Mouse (Mus musculus): ENCODE data around the gene Zfp799. TPM values are rescaled to one million over a fixed set of nuclear protein-coding genes. Genes with fewer than 3 reads are reported as not detected.

The Zfp799 gene
- polyA plus RNA-seq (2017; shearing (Covaris generic)) = 5.2 TPM

GRCm38 (mm10) chr17:32829540-32830417, at the start of gene Zfp799:
Zfp799 (minus strand) TSS chr17:32830261.

DNA sequence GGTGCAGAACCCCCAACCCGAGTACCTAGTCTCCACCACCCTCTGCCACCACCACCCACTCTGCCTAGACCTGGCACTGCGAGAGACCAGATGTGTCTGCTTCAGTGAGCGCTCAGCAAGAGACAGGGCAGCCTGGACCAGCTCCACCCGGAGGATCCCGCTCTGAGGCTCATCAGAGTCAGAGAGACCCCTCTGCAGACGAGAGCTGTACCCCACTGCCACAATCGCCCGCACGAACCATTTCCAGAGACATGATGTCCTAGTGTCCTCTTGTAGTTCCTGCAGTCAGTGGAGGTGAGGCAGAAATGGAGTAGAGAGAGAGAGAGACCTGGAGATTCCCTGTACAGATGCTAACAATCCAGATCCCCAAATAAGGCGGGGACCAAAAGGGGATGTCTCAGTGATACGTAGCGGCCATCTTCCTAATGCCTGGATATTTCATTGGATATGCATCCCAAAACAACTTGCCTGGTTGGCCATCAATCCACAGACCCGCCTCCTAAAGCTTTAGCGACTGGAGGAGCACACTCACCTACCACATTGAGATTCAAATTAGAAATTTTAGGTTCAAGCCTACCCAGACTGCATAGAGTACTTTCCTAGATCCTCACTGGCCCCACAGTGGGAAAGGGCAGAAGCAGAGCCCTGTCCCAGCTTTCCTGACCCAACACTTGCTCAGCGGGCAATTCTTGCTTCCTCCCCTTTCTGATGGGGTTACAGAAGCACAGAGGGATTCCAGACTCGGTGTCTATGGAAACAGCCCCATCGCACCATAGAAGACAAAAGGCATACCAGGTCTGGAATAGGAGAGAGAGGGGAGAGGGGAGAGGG, 20.3 kb downstream of the Zfp799 start, which contains the start of gene Zfp811:
Zfp811 (minus strand) TSS at position 388 of the 831 bp plus-strand sequence.

DNA sequence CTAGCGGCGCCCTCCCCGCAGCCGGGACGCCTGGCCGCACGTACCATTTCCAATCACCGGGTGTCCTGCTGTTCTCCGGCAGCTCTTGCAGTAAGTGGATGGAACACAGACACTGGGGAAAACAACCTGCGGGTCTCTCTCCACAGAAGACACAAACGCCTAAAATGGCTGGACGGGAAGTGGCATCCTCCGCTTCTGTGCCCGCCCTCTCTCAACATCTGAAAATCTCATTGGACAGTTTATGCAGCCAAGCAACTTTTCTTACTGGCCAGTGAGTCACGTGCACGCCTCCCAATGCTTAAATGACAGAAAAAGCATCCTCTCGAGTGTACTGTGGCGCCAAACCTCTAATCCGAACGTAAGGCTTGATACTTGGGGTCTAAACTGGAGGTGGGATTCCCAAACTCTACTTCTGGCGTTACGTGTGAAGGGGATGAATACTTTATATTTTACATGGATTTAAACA, 41.9 kb downstream of the Zfp799 start, which contains the start of gene Zfp871:
Zfp871 (minus strand) TSS at position 194 of the 466 bp plus-strand sequence.

Other genes with a start within 250 kb of the Zfp799 start
- gene Cyp4f37, start 209.0 kb downstream of the Zfp799 start, polyA plus RNA-seq (2017; shearing (Covaris generic)) = not detected
- not detected for gene Cyp4f40, start 171.4 kb downstream of the Zfp799 start, polyA plus RNA-seq (2017; shearing (Covaris generic))
- gene Cyp4f15, start 144.6 kb downstream of the Zfp799 start, polyA plus RNA-seq (2017; shearing (Covaris generic)) = not detected
- 34.4 TPM for gene Zfp871, start 42.0 kb downstream of the Zfp799 start, polyA plus RNA-seq (2017; shearing (Covaris generic))
- not detected for gene Zfp811, start 20.3 kb downstream of the Zfp799 start, polyA plus RNA-seq (2017; shearing (Covaris generic))
- 0.20 TPM for gene Zfp870, start 61.4 kb upstream of the Zfp799 start, polyA plus RNA-seq (2017; shearing (Covaris generic))
- not detected for gene Cyp4f14, start 87.1 kb upstream of the Zfp799 start, polyA plus RNA-seq (2017; shearing (Covaris generic))
- 47.3 TPM for gene Cyp4f13, start 117.1 kb upstream of the Zfp799 start, polyA plus RNA-seq (2017; shearing (Covaris generic))
- gene Zfp472, start 135.6 kb upstream of the Zfp799 start, polyA plus RNA-seq (2017; shearing (Covaris generic)) = 12.3 TPM
- gene Zfp952, start 162.9 kb upstream of the Zfp799 start, polyA plus RNA-seq (2017; shearing (Covaris generic)) = 9.7 TPM
- gene Zfp763, start 203.1 kb upstream of the Zfp799 start, polyA plus RNA-seq (2017; shearing (Covaris generic)) = 1.5 TPM
- not detected for gene 4921501E09Rik, start 237.8 kb upstream of the Zfp799 start, polyA plus RNA-seq (2017; shearing (Covaris generic))

Data from effector memory CD4-positive, alpha-beta T cell, adult 5 months (primary cell).